In genomic region chr11:70656964-70657363, GRCm38 (mm10) we compare ENCODE assay signal across 8 mouse cellular contexts. TPM values are rescaled to one million over a fixed set of nuclear protein-coding genes. Genes with fewer than 3 reads are reported as not detected.
A peak's percentile ranks its signal among the peaks of the same experiment; 100 is the strongest.
DNase-seq lines count a peak whose midpoint lies in the region; ATAC-seq lines count a peak whose summit lies in the region.

Gene Eno3, plus strand, starts transcription at chr11:70657202.

- peak within 1 kb of the TSS; percentile 94; the same call in 1 of the 2 replicates for H3K27ac ChIP-seq in forebrain, embryonic 11.5 days (ENCODE audit: low read depth, low read length)
- H3K27ac ChIP-seq in liver, embryonic 15.5 days (replicated peaks): peak within 1 kb of the TSS; percentile 99

- no peak for DNase-seq in layer of hippocampus, adult 8-10 months (ENCODE audit: low spot score in 2 of 2)
- DNase-seq in layer of hippocampus, adult 18-20 months (ENCODE audit: low spot score in 2 of 2): no peak
- DNase-seq in forebrain, embryonic 11.5 days (ENCODE audit: low spot score): no peak
- no peak for DNase-seq in heart, postnatal 25 days (ENCODE audit: low spot score)
- no peak for DNase-seq in c-Kit-positive CD71-positive TER-119-positive erythroid progenitor cells, embryonic 14.5 days (ENCODE audit: low spot score)
- DNase-seq in natural killer cell, adult 2 months (ENCODE audit: low spot score in 2 of 2): no peak

- no peak for ATAC-seq in activated CD4-positive, CD25-positive, alpha-beta regulatory T cell, adult 4 months
- no peak for ATAC-seq in forebrain, embryonic 11.5 days (replicated peaks; ENCODE audit: low FRiP score)
- ATAC-seq in liver, embryonic 15.5 days (ENCODE audit: insufficient read depth): no peak

- intact Hi-C loops in heart, postnatal 25 days (cut with DNase I): loop anchor here (10.0 kb wide), 1 partner anchor 642 kb away; the partner anchor contains the start of genes Acadvl and Dlg4

- no peaks in the 10 kb centered on the region for H3K27me3 ChIP-seq in forebrain, embryonic 11.5 days (ENCODE audit: control insufficient read depth, insufficient read depth, low read length)
- H3K27me3 ChIP-seq in liver, embryonic 15.5 days: peaks cover 16% of the 10 kb centered on the region

- no peaks in the 10 kb centered on the region for H3K9me3 ChIP-seq in forebrain, embryonic 11.5 days (ENCODE audit: control insufficient read depth, low read length)
- no peaks in the 10 kb centered on the region for H3K9me3 ChIP-seq in liver, embryonic 15.5 days (replicated peaks)

- peaks cover 23% of the 10 kb centered on the region for H3K4me1 ChIP-seq in forebrain, embryonic 11.5 days (replicated peaks; ENCODE audit: control insufficient read depth, insufficient read depth, low read length)
- H3K4me1 ChIP-seq in liver, embryonic 15.5 days (replicated peaks): peaks cover 46% of the 10 kb centered on the region

- H3K4me3 ChIP-seq in forebrain, embryonic 11.5 days (ENCODE audit: low read depth, low read length): peak within 1 kb of the TSS; percentile 99
- peak within 1 kb of the TSS; percentile 99 for H3K4me3 ChIP-seq in liver, embryonic 15.5 days (replicated peaks)

- peaks cover under 1% of the 10 kb centered on the region; the same call in 1 of the 2 replicates for H3K36me3 ChIP-seq in forebrain, embryonic 11.5 days (ENCODE audit: control insufficient read depth, insufficient read depth, low read length)
- H3K36me3 ChIP-seq in liver, embryonic 15.5 days (replicated peaks): peaks cover 14% of the 10 kb centered on the region

- peak within 1 kb of the TSS; percentile 97 for H3K4me2 ChIP-seq in forebrain, embryonic 11.5 days (ENCODE audit: low read depth, low read length, severe bottlenecking)
- H3K4me2 ChIP-seq in liver, embryonic 15.5 days: peak within 1 kb of the TSS; percentile 99

- H3K9ac ChIP-seq in forebrain, embryonic 11.5 days (ENCODE audit: low read length): peak within 1 kb of the TSS; percentile 98
- peak within 1 kb of the TSS; percentile 98 for H3K9ac ChIP-seq in liver, embryonic 15.5 days

- 11% methylated on average over 3 of the region's 3 CpGs for WGBS in forebrain, embryonic 11.5 days
- 19% methylated on average over 3 of the region's 3 CpGs for WGBS in liver, embryonic 15.5 days (ENCODE audit: insufficient replicate concordance)

RNA-seq across cellular contexts. Expression of gene Eno3, which starts in this region (rescaled TPM):
- total RNA-seq in layer of hippocampus, adult 8-10 months (2022): 10 to 100 TPM in 3 of 4 experiments, 1 to 10 TPM in 1; 10.0 to 14.5 (median 11.2) TPM
- 1 to 10 TPM; 6.0 to 9.9 TPM for total RNA-seq in layer of hippocampus, adult 18-20 months (2021)
- 10 to 100 TPM; 20.9 to 21.4 TPM for polyA plus RNA-seq in activated CD4-positive, CD25-positive, alpha-beta regulatory T cell, adult 4 months (2017; shearing (Covaris generic))
- polyA plus RNA-seq in forebrain, embryonic 11.5 days (2014; fragmentation: Nextera tagmentation; extraction: Ambion mirVana): 16.6 and 17.4 TPM in 2 replicates
- 1,000 to 10,000 TPM; 2,028 to 2,111 TPM for total RNA-seq in heart, postnatal 25 days (2021)
- 10.8 and 18.2 TPM in 2 replicates for polyA plus RNA-seq in liver, embryonic 15.5 days (2015; fragmentation: Nextera tagmentation; extraction: Ambion mirVana)

Comparison
In these comparisons a context has a peak if more than half of its experiments do, and no peak if none do; other contexts are left out.
1. RNA of gene Eno3 (total RNA-seq): 2,028 to 2,111 TPM in heart, postnatal 25 days; 10.0 to 14.5 TPM in layer of hippocampus, adult 8-10 months and 6.0 to 9.9 TPM in layer of hippocampus, adult 18-20 months; every median in the first group is over 100 times any median in the second.